Mouse (Mus musculus) urinary bladder, adult 18-20 months (tissue): ENCODE data around the gene Bicral.
"Not testable (repeated sequence)": the region's sequence is repeated elsewhere in the genome, so short reads cannot be mapped to it uniquely, and the experiment has no call there.

Source experiments
- DNase-seq, 2 experiments: peaks; one replicate each; pipeline ENCODE4 v3.0.0; 2022; ENCODE audit warnings: low spot score in 2 of 2, mixed read lengths in 2 of 2

The Bicral gene

GRCm38 (mm10) chr17:46875626-46876025 lies 17.3 kb upstream of the Bicral start:
- DNase-seq = no peak

- peak in 1 of 2 experiments; percentile 36 for DNase-seq
These were observed 15.9 kb upstream of the Bicral start for GRCm38 (mm10) chr17:46874133-46874532.

- no peak for DNase-seq
These were observed 14.5 kb upstream of the Bicral start for GRCm38 (mm10) chr17:46872806-46873205.

DNA sequence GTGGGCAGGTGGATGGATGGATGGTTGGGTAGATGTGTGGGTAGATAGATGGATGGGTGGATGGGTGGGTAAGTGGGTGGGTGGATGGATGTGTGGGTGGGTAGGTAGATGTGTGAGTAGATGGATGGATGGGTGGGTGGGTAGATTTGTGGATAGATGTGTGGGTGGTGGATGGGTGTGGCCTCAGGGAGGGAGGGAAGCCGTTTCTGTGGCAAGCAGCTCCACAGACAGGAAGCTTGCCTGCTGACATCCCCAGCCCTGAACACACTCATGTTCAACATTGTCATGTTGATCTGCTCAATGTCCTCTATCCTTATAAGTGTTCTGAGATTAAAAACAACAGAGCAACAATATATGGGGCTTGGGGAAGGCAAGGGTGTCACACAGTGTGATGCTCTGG lies 12.6 kb upstream of the Bicral start:
- DNase-seq = no peak

DNA sequence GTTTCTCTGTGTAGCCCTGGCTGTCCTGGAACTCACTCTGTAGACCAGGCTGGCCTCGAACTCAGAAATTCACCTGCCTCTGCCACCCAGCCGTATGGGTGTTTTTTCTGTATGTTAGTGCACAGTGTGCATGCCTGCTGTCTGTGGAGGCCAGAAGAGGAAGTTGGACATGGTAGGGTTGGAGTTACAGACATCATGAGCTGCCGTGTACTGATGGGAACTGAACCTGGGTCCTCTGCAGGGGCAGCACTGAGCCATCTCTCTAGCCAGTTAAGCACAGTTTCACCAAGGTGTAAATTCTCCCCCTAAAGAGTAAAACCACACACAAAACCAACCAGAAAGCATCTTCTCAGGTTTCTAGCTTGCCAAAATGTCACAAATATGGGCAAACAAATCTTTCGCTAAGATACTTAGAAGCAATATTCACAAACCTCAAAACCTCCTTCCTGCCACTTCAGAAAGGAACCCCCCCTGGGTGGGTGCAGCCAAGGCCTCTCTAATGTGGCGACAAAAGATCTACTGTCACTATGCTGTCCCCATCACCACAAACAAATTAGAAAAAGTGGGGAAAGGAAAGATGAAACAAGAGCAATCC lies 12.0 kb upstream of the Bicral start:
- no peak for DNase-seq

DNA sequence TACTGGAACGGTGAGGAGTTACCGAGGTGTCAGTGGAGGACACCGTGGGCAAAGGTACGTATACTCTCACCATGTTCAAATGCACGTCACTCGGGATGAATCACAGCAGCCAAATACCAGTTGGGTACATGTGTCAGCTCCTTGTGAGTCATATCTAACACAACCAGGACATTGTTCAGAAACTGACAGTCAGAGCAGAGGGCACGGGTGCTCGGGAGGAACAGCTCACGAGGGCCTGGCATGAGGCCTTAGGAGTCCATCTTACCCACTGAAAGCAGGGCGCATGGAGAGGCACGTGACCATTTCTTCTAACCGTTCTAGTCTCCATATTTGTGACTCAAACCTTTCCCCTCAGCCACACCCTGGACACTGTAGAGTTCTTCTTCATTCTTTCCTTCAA lies 8.6 kb upstream of the Bicral start:
- peak in 1 of 2 experiments; percentile 46 for DNase-seq

- DNase-seq = no peak
These were observed 6.4 kb upstream of the Bicral start for GRCm38 (mm10) chr17:46864566-46865195.

DNA sequence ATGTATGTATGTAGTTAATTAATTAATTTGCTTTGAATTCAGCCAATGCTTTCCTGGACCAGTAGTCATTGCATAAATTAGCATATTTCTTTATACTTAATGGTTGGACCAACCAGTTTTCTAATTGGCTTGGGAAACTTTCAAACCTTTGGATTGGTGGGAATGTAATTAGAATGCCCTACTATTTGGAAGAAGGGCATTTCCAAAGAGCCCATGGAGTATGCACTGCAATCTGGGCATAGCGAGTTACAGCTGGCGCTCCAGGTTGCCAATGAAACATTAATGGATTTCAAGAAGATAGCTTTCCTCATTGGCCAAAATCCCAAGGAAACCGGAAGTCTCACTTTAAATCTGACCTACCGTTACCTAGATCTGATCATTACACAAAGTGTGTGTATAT lies 1.8 kb upstream of the Bicral start:
- DNase-seq = no peak

GRCm38 (mm10) chr17:46858749-46859444 lies 615 bp upstream of the Bicral start:
- no peak for DNase-seq

DNA sequence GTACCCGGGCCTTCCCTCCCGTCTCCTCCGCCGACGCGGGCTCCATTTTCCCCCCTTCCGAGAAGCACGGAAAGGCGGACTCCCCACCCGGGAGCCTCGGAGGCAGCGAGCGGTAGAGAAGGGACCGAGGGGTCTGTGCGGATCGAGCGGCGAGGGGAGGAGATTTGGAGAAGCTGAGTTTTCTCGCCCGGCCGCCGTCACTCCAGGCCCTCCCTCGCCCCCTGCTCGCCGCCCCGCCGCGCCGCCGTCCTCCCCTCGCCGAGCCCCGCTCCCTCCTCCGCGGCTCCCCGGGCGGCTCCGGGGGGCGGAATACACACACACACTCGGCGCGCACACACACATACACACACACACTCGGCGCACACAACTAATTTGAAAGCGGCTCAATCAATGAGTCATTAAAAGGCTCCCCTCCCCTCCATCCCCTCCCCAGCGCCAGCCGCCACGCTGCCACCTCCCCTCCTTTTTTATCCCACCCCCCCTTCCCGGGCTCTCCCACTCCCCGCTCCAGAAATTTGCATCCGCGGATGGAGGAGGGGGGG lies 850 bp downstream of the Bicral start:
- peak; percentile 65 to 77 for DNase-seq

GRCm38 (mm10) chr17:46856471-46857360 lies 1.6 kb downstream of the Bicral start:
- peak; percentile 69 for DNase-seq

DNA sequence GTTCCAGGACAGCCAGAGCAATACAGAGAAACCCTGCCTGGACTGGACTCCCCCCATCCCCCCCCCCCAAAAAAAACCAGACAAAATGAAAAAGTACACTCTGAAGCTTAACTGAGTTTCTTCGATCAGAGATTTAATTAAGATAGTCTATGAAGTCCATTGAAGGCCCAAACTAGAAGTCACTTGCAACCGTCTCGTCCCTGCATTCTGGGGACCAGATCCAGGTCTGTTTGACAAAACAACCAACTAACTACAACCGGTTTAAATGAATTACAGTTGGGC lies 2.2 kb downstream of the Bicral start:
- DNase-seq = no peak

GRCm38 (mm10) chr17:46855328-46856106 lies 2.8 kb downstream of the Bicral start:
- DNase-seq = no peak

DNA sequence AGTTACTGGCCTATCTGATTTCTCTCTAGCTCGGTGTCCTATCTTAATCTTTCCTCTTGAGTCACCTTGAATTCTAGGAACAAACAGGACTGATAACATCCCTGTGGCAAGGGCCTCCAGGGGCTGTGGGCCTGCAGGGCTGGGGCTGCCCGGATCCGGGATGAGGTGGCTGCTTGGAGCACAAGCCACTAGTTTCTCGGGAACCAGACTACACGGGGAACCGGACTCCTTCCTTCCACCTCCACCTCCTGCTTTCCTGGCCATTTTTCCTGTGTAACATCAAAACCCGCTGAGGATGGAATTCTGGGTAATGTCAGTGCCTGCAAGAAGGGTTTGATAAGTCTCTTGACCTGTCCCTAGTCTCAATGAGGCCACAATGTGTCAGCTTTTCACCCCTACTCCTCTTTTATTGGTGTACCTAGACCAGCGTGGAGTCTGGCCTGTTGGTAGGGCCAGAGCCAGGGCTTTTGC lies 3.6 kb downstream of the Bicral start:
- no peak for DNase-seq

GRCm38 (mm10) chr17:46854096-46854495 lies 4.2 kb downstream of the Bicral start:
- no peak for DNase-seq

DNA sequence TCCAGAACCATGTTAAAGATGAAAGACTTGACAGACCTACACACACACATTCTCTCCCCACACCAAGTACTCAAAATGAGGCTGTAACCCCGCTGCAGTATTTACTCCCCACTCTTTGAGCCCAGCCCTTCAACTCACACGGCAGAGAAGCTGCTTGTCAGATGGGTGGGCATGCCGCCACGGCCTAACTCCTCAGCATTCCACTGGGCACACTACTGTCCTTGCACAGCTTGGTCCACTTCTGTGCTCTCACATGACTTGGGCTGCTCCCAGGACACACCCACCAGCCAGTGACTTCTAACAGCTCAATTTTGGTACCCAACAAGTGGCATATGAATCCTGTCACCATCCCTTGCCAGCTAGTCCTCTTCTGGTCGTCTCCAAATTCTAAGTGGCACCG lies 5.0 kb downstream of the Bicral start:
- peak in 1 of 2 experiments; percentile 37 for DNase-seq

DNA sequence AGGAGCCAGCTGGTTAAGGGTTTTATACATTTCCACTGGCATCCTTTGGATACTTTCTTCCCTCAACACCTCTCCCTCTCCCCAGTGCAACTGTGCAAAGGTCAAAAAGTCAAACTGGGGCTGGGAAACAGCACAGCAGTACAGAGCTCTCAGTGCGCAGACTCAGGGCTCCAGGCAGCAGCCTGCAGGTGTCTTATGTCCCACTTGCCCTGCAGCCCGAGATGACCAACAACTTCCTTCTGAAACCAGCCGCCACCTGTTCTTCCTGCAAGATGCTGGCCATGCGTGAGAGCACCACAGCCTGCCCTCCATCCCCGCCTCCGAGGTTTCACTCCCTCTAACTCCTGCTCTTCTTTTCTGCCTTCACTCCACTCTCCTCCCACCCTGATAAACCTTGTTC lies 5.6 kb downstream of the Bicral start:
- no peak for DNase-seq

DNA sequence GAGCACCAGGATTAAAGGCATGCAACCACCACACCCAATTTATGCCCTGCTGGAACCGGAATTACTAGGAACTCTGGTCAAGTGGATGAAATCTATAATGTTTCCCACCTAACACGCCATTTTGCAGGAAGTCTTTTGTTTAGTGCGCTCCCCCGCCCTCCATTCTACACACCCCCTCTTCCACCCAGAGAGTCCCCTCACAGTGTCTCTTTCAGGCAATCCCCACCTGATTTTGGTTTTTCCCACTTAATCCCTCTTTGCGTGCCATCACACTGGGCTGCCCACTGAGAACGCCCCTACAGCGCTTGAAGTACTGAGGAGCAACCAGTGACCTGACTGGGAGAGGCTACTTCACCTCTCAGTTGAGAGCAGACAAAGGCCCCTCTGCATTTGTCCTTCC lies 11.1 kb downstream of the Bicral start:
- DNase-seq = no peak

- not testable (repeated sequence) for DNase-seq
These were observed 11.7 kb downstream of the Bicral start for GRCm38 (mm10) chr17:46846573-46846972.

DNA sequence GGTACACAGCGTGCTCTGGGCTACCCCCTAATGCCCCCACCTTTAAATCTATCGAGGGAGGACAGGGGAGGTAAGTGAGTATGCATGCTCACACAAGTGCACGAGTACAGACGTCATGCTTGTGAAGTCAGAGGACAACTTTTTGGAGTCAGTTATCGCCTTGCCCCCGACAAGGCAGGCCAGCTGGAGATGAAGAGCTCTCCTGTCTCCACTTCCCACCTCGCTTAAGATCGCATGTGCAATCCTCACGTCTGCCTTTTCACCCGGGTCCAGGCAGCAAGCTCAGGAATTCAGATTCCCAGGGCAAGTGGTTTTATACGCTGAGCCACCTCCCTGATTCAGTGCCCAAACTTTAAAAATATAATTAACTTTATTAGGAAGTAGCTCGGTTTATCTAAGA lies 13.0 kb downstream of the Bicral start:
- no peak for DNase-seq

DNA sequence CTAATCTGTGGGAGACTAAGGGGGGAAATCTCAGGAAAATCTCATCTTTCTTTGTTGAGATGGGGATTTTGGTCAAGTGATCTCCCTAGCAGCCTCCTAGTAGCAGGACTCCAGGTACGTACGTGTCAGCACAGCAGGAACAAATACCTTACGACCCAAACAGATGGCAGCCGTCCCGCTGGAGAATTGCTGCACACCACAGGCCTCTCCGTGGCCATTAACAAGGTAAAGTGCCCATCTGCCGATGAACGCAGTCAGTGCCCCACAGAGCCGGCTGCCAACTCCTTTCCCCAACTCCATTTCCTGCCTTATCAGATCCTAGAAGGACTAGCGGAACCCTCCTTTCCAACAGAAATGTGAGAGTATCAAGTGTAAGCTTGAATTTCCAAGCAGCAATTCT lies 13.5 kb downstream of the Bicral start:
- DNase-seq = no peak
